Comparison of ENCODE assay signal across 17 mouse cellular contexts in genomic region chr6:143479701-143480388, GRCm38 (mm10).
A peak's percentile ranks its signal among the peaks of the same experiment; 100 is the strongest.
DNase-seq lines count a peak whose midpoint lies in the region; ATAC-seq and TF ChIP-seq lines count a peak whose summit lies in the region.
"Had no signal": no experiment of that assay in that cellular context is flagged by ENCODE, and none has a peak within 500 bp of the region (broad histone marks: within the 10 kb centered on the region; RNA-seq: fewer than 3 reads in every experiment).

No protein-coding gene starts in this region.

- DNase-seq in lung, embryonic 14.5 days: peak; percentile 42
- no peak for DNase-seq in lung, postnatal 4 days
- no peak for DNase-seq in liver, embryonic 11.5 days (ENCODE audit: low spot score)
- peak; percentile 7 for DNase-seq in lung, postnatal 14 days
- DNase-seq in stomach, postnatal 0 days (ENCODE audit: low spot score): peak; percentile 59
- DNase-seq in ovary, postnatal 36 days (ENCODE audit: low spot score): no peak
- no peak for DNase-seq in cerebellum, adult 9-11 months
- DNase-seq in heart, adult 18-20 months: no peak
- DNase-seq: cerebellum, adult 11 months; gastrocnemius, postnatal 10 days; kidney, adult 9 months; retina, postnatal 1 day; spleen, adult 18-20 months had no signal

- TF ChIP-seq CTCF in lung, embryonic 14.5 days (IDR thresholded peaks at IDR 0.05; ENCODE audit: low read depth): no peak
- TF ChIP-seq CTCF in stomach, postnatal 0 days (IDR thresholded peaks at IDR 0.05; ENCODE audit: low read depth): no peak

- H3K9me3 ChIP-seq in lung, embryonic 14.5 days (ENCODE audit: low read depth, low read length): no peaks in the 10 kb centered on the region; the same call in 1 of the 2 replicates
- no peaks in the 10 kb centered on the region for H3K9me3 ChIP-seq in liver, embryonic 11.5 days (ENCODE audit: control insufficient read depth, low read length)
- no peaks in the 10 kb centered on the region for H3K9me3 ChIP-seq in stomach, postnatal 0 days (ENCODE audit: control insufficient read depth, low read length)
- H3K9me3 ChIP-seq: forebrain, embryonic 15.5 days; heart, embryonic 15.5 days had no signal

- H3K36me3 ChIP-seq in lung, embryonic 14.5 days (ENCODE audit: insufficient read depth): no peaks in the 10 kb centered on the region
- H3K36me3 ChIP-seq in liver, embryonic 11.5 days (ENCODE audit: control insufficient read depth, insufficient read depth, low read length): no peaks in the 10 kb centered on the region
- H3K36me3 ChIP-seq in stomach, postnatal 0 days (ENCODE audit: control insufficient read depth, insufficient read depth, low read length): no peaks in the 10 kb centered on the region
- H3K36me3 ChIP-seq: forebrain, embryonic 15.5 days; heart, embryonic 15.5 days had no signal

- H3K27me3 ChIP-seq in lung, embryonic 14.5 days (ENCODE audit: insufficient read depth, low read length): no peaks in the 10 kb centered on the region
- no peaks in the 10 kb centered on the region for H3K27me3 ChIP-seq in liver, embryonic 11.5 days (replicated peaks; ENCODE audit: control insufficient read depth, insufficient read depth, low read length)
- no peaks in the 10 kb centered on the region for H3K27me3 ChIP-seq in stomach, postnatal 0 days (ENCODE audit: control insufficient read depth, insufficient read depth, low read length)
- H3K27me3 ChIP-seq: forebrain, embryonic 15.5 days; heart, embryonic 15.5 days had no signal

- 45% methylated on average over 6 of the region's 6 CpGs for WGBS in lung, embryonic 14.5 days
- 48% methylated on average over 6 of the region's 6 CpGs for WGBS in liver, embryonic 11.5 days
- 42% methylated on average over 6 of the region's 6 CpGs for WGBS in stomach, postnatal 0 days

- peak overlapping the region; percentile 37 for H3K27ac ChIP-seq in lung, embryonic 14.5 days (ENCODE audit: low read depth)
- H3K27ac ChIP-seq in liver, embryonic 11.5 days (ENCODE audit: low read depth, low read length): no peak overlapping the region
- H3K27ac ChIP-seq in stomach, postnatal 0 days (replicated peaks): no peak overlapping the region
- H3K27ac ChIP-seq: forebrain, embryonic 15.5 days; heart, embryonic 15.5 days; hindbrain, embryonic 14.5 days; macrophage had no signal

- ATAC-seq in lung, embryonic 14.5 days (ENCODE audit: insufficient read depth): peak; percentile 62; the same call in 1 of the 2 replicates
- peak; percentile 40; the same call in 1 of the 2 replicates for ATAC-seq in liver, embryonic 11.5 days (replicated peaks; ENCODE audit: low FRiP score)
- ATAC-seq in stomach, postnatal 0 days (ENCODE audit: low FRiP score, low TSS enrichment): peak; percentile 93
- ATAC-seq: forebrain, embryonic 15.5 days had no signal

- TF ChIP-seq EP300 in stomach, postnatal 0 days (optimal IDR thresholded peaks at IDR 0.05): no peak

- H3K4me3 ChIP-seq in lung, embryonic 14.5 days (ENCODE audit: low read depth, low read length): no peak overlapping the region
- no peak overlapping the region for H3K4me3 ChIP-seq in liver, embryonic 11.5 days (ENCODE audit: low read depth, low read length)
- no peak overlapping the region for H3K4me3 ChIP-seq in stomach, postnatal 0 days (ENCODE audit: low read depth, low read length)
- H3K4me3 ChIP-seq: forebrain, embryonic 15.5 days; heart, embryonic 15.5 days had no signal

- no peak overlapping the region for H3K4me2 ChIP-seq in lung, embryonic 14.5 days
- no peak overlapping the region for H3K4me2 ChIP-seq in liver, embryonic 11.5 days
- H3K4me2 ChIP-seq in stomach, postnatal 0 days (replicated peaks; ENCODE audit: low read depth): no peak overlapping the region
- H3K4me2 ChIP-seq: forebrain, embryonic 15.5 days; heart, embryonic 15.5 days; hindbrain, embryonic 14.5 days had no signal

- no peak overlapping the region for H3K9ac ChIP-seq in lung, embryonic 14.5 days
- H3K9ac ChIP-seq in liver, embryonic 11.5 days (ENCODE audit: low read depth, low read length): no peak overlapping the region
- no peak overlapping the region for H3K9ac ChIP-seq in stomach, postnatal 0 days (ENCODE audit: low read length)
- H3K9ac ChIP-seq: forebrain, embryonic 15.5 days; heart, embryonic 15.5 days; hindbrain, embryonic 14.5 days had no signal

- H3K4me1 ChIP-seq in lung, embryonic 14.5 days (ENCODE audit: insufficient read depth): no peaks in the 10 kb centered on the region; the same call in 1 of the 2 replicates
- no peaks in the 10 kb centered on the region for H3K4me1 ChIP-seq in liver, embryonic 11.5 days (replicated peaks; ENCODE audit: control insufficient read depth, insufficient read depth, low read length)
- no peaks in the 10 kb centered on the region for H3K4me1 ChIP-seq in stomach, postnatal 0 days (replicated peaks; ENCODE audit: control insufficient read depth, insufficient read depth)
- H3K4me1 ChIP-seq: forebrain, embryonic 15.5 days; heart, embryonic 15.5 days had no signal

Comparison
In these comparisons a context has a peak if more than half of its experiments do, and no peak if none do; other contexts are left out.
1. DNase-seq: peak in lung, embryonic 14.5 days (single experiment), lung, postnatal 14 days (single experiment) and stomach, postnatal 0 days (single experiment); none in lung, postnatal 4 days (0 of 2), liver, embryonic 11.5 days (single experiment), ovary, postnatal 36 days (single experiment), cerebellum, adult 9-11 months (single experiment) and heart, adult 18-20 months (0 of 2).
2. ATAC-seq: peak in every context shown above with its lines; median percentile 93 in stomach, postnatal 0 days; 62 in lung, embryonic 14.5 days; 40 in liver, embryonic 11.5 days.